Mouse (Mus musculus): ENCODE measurements at regions not wholly inside any gene's neighbourhood (a gene's known extent, or its start where the extent isn't known, plus 50 kb on each side); places are given as distances from the start of the nearest gene placed in this dataset.

GRCm38 (mm10) chr13:103424011-103424410 lies 89.7 kb upstream of the Mast4 start:
- Histone ChIP-seq H3K4me3 (ENCODE audit: low read depth, low read length) (no peak overlapping the region), H3K4me2 (ENCODE audit: low read depth, severe bottlenecking) (no peak overlapping the region), H3K27ac (replicated peaks; ENCODE audit: low read depth, low read length) (no peak overlapping the region), H3K9me3 (ENCODE audit: control insufficient read depth, low read length) (no peaks in the 10 kb centered on the region), H3K27me3 (ENCODE audit: control insufficient read depth, insufficient read depth, low read length) (no peaks in the 10 kb centered on the region), H3K9ac (ENCODE audit: low read length) (no peak overlapping the region), H3K4me1 (ENCODE audit: control insufficient read depth, insufficient read depth, low read length) (no peaks in the 10 kb centered on the region), H3K36me3 (ENCODE audit: control insufficient read depth, insufficient read depth, low read length) (no peaks in the 10 kb centered on the region)
- DNase-seq (ENCODE audit: low spot score) (no peak), ATAC-seq (ENCODE audit: insufficient number of reproducible peaks, low FRiP score, low TSS enrichment, low read depth) (no peak)
- 90% methylated on average over 7 of the region's 7 CpGs for WGBS

GRCm38 (mm10) chr13:103423417-103423816 lies 89.1 kb upstream of the Mast4 start:
- DNase-seq (ENCODE audit: low spot score) (no peak), ATAC-seq (ENCODE audit: insufficient number of reproducible peaks, low FRiP score, low TSS enrichment, low read depth) (no peak)
- Histone ChIP-seq H3K9me3 (ENCODE audit: control insufficient read depth, low read length) (no peaks in the 10 kb centered on the region), H3K9ac (ENCODE audit: low read length) (no peak overlapping the region), H3K27me3 (ENCODE audit: control insufficient read depth, insufficient read depth, low read length) (no peaks in the 10 kb centered on the region), H3K36me3 (ENCODE audit: control insufficient read depth, insufficient read depth, low read length) (no peaks in the 10 kb centered on the region), H3K27ac (replicated peaks; ENCODE audit: low read depth, low read length) (no peak overlapping the region), H3K4me2 (ENCODE audit: low read depth, severe bottlenecking) (no peak overlapping the region), H3K4me3 (ENCODE audit: low read depth, low read length) (no peak overlapping the region), H3K4me1 (ENCODE audit: control insufficient read depth, insufficient read depth, low read length) (no peaks in the 10 kb centered on the region)
- WGBS, result 91% methylated on average over 8 of the region's 8 CpGs

GRCm38 (mm10) chr13:103422997-103423396 lies 88.7 kb upstream of the Mast4 start:
- Histone ChIP-seq H3K27me3 (ENCODE audit: control insufficient read depth, insufficient read depth, low read length) (no peaks in the 10 kb centered on the region), H3K9ac (ENCODE audit: low read length) (no peak overlapping the region), H3K9me3 (ENCODE audit: control insufficient read depth, low read length) (no peaks in the 10 kb centered on the region), H3K27ac (replicated peaks; ENCODE audit: low read depth, low read length) (no peak overlapping the region), H3K4me1 (ENCODE audit: control insufficient read depth, insufficient read depth, low read length) (no peaks in the 10 kb centered on the region), H3K4me3 (ENCODE audit: low read depth, low read length) (no peak overlapping the region), H3K36me3 (ENCODE audit: control insufficient read depth, insufficient read depth, low read length) (no peaks in the 10 kb centered on the region), H3K4me2 (ENCODE audit: low read depth, severe bottlenecking) (no peak overlapping the region)
- whole genome bisulfite sequencing, result 92% methylated on average over 8 of the region's 8 CpGs
- DNase-seq (ENCODE audit: low spot score) (no peak), ATAC-seq (ENCODE audit: insufficient number of reproducible peaks, low FRiP score, low TSS enrichment, low read depth) (no peak)

- Histone ChIP-seq H3K27me3 (ENCODE audit: control insufficient read depth, insufficient read depth, low read length) (no peaks in the 10 kb centered on the region), H3K4me1 (ENCODE audit: control insufficient read depth, insufficient read depth, low read length) (no peaks in the 10 kb centered on the region), H3K27ac (replicated peaks; ENCODE audit: low read depth, low read length) (no peak overlapping the region), H3K9ac (ENCODE audit: low read length) (no peak overlapping the region), H3K36me3 (ENCODE audit: control insufficient read depth, insufficient read depth, low read length) (no peaks in the 10 kb centered on the region), H3K9me3 (ENCODE audit: control insufficient read depth, low read length) (no peaks in the 10 kb centered on the region), H3K4me3 (ENCODE audit: low read depth, low read length) (no peak overlapping the region), H3K4me2 (ENCODE audit: low read depth, severe bottlenecking) (no peak overlapping the region)
- WGBS, result 47% methylated on average over 3 of the region's 3 CpGs
- DNase-seq (ENCODE audit: low spot score) (no peak), ATAC-seq (ENCODE audit: insufficient number of reproducible peaks, low FRiP score, low TSS enrichment, low read depth) (no peak)
Observed at GRCm38 (mm10) chr13:103419146-103419545, 84.8 kb upstream of the Mast4 start.

- no peaks in the 10 kb centered on the region for H3K9me3 ChIP-seq (ENCODE audit: control insufficient read depth, low read length)
Observed at GRCm38 (mm10) chr13:103417256-103417655, 83.0 kb upstream of the Mast4 start.

GRCm38 (mm10) chr13:103415335-103415734 lies 81.0 kb upstream of the Mast4 start:
- Histone ChIP-seq H3K9me3 (ENCODE audit: control insufficient read depth, low read length) (no peaks in the 10 kb centered on the region), H3K4me3 (ENCODE audit: low read depth, low read length) (no peak overlapping the region), H3K9ac (ENCODE audit: low read length) (no peak overlapping the region), H3K4me1 (ENCODE audit: control insufficient read depth, insufficient read depth, low read length) (no peaks in the 10 kb centered on the region), H3K27me3 (ENCODE audit: control insufficient read depth, insufficient read depth, low read length) (no peaks in the 10 kb centered on the region), H3K27ac (replicated peaks; ENCODE audit: low read depth, low read length) (no peak overlapping the region), H3K36me3 (ENCODE audit: control insufficient read depth, insufficient read depth, low read length) (no peaks in the 10 kb centered on the region), H3K4me2 (ENCODE audit: low read depth, severe bottlenecking) (no peak overlapping the region)
- ATAC-seq (ENCODE audit: insufficient number of reproducible peaks, low FRiP score, low TSS enrichment, low read depth) (no peak), DNase-seq (ENCODE audit: low spot score) (no peak)
- WGBS, result 73% methylated on average over 4 of the region's 4 CpGs

More at GRCm38 (mm10) chr13:103417256-103417655, 83.0 kb upstream of the Mast4 start:
- Histone ChIP-seq H3K9ac (ENCODE audit: low read length) (no peak overlapping the region), H3K4me2 (ENCODE audit: low read depth, severe bottlenecking) (no peak overlapping the region), H3K36me3 (ENCODE audit: control insufficient read depth, insufficient read depth, low read length) (no peaks in the 10 kb centered on the region), H3K4me3 (ENCODE audit: low read depth, low read length) (no peak overlapping the region), H3K27ac (replicated peaks; ENCODE audit: low read depth, low read length) (no peak overlapping the region), H3K27me3 (ENCODE audit: control insufficient read depth, insufficient read depth, low read length) (no peaks in the 10 kb centered on the region), H3K4me1 (ENCODE audit: control insufficient read depth, insufficient read depth, low read length) (no peaks in the 10 kb centered on the region)
- DNase-seq (ENCODE audit: low spot score) (no peak), ATAC-seq (ENCODE audit: insufficient number of reproducible peaks, low FRiP score, low TSS enrichment, low read depth) (no peak)
- WGBS, result 86% methylated on average over 5 of the region's 5 CpGs

GRCm38 (mm10) chr13:103412566-103412965 lies 78.3 kb upstream of the Mast4 start:
- Histone ChIP-seq H3K4me2 (ENCODE audit: low read depth, severe bottlenecking) (no peak overlapping the region), H3K27ac (replicated peaks; ENCODE audit: low read depth, low read length) (no peak overlapping the region), H3K9ac (ENCODE audit: low read length) (no peak overlapping the region), H3K36me3 (ENCODE audit: control insufficient read depth, insufficient read depth, low read length) (no peaks in the 10 kb centered on the region), H3K4me1 (ENCODE audit: control insufficient read depth, insufficient read depth, low read length) (no peaks in the 10 kb centered on the region), H3K4me3 (ENCODE audit: low read depth, low read length) (no peak overlapping the region), H3K27me3 (ENCODE audit: control insufficient read depth, insufficient read depth, low read length) (no peaks in the 10 kb centered on the region), H3K9me3 (ENCODE audit: control insufficient read depth, low read length) (no peaks in the 10 kb centered on the region)
- no peak for DNase-seq (ENCODE audit: low spot score)
- WGBS, result 71% methylated on average over 2 of the region's 2 CpGs
- no peak for ATAC-seq (ENCODE audit: insufficient number of reproducible peaks, low FRiP score, low TSS enrichment, low read depth)

- Histone ChIP-seq H3K4me2 (ENCODE audit: low read depth, severe bottlenecking) (no peak overlapping the region), H3K4me1 (ENCODE audit: control insufficient read depth, insufficient read depth, low read length) (no peaks in the 10 kb centered on the region), H3K9ac (ENCODE audit: low read length) (no peak overlapping the region), H3K9me3 (ENCODE audit: control insufficient read depth, low read length) (no peaks in the 10 kb centered on the region), H3K36me3 (ENCODE audit: control insufficient read depth, insufficient read depth, low read length) (no peaks in the 10 kb centered on the region), H3K27ac (replicated peaks; ENCODE audit: low read depth, low read length) (no peak overlapping the region), H3K27me3 (ENCODE audit: control insufficient read depth, insufficient read depth, low read length) (no peaks in the 10 kb centered on the region), H3K4me3 (ENCODE audit: low read depth, low read length) (no peak overlapping the region)
- DNase-seq (ENCODE audit: low spot score), result no peak
- no peak for ATAC-seq (ENCODE audit: insufficient number of reproducible peaks, low FRiP score, low TSS enrichment, low read depth)
- WGBS, result 68% methylated on average over 7 of the region's 7 CpGs
Observed at GRCm38 (mm10) chr13:103409286-103409685, 75.0 kb upstream of the Mast4 start.

- H3K4me2 ChIP-seq (ENCODE audit: low read depth, severe bottlenecking), result no peak overlapping the region
- H3K27ac ChIP-seq (replicated peaks; ENCODE audit: low read depth, low read length), result no peak overlapping the region
- DNase-seq (ENCODE audit: low spot score) (no peak), ATAC-seq (ENCODE audit: insufficient number of reproducible peaks, low FRiP score, low TSS enrichment, low read depth) (no peak)
- no peaks in the 10 kb centered on the region for H3K27me3 ChIP-seq (ENCODE audit: control insufficient read depth, insufficient read depth, low read length)
- H3K9ac ChIP-seq (ENCODE audit: low read length), result no peak overlapping the region
- H3K4me1 ChIP-seq (ENCODE audit: control insufficient read depth, insufficient read depth, low read length), result no peaks in the 10 kb centered on the region
- no peaks in the 10 kb centered on the region for H3K9me3 ChIP-seq (ENCODE audit: control insufficient read depth, low read length)
- H3K36me3 ChIP-seq (ENCODE audit: control insufficient read depth, insufficient read depth, low read length), result no peaks in the 10 kb centered on the region
- no peak overlapping the region for H3K4me3 ChIP-seq (ENCODE audit: low read depth, low read length)
- 90% methylated on average over 2 of the region's 2 CpGs for WGBS
Observed at GRCm38 (mm10) chr13:103396526-103397020, 62.3 kb upstream of the Mast4 start.

Data from limb, embryonic 11.5 days (tissue).